Mouse (Mus musculus): ENCODE measurements around the gene Tns4. TPM values are rescaled to one million over a fixed set of nuclear protein-coding genes. Genes with fewer than 3 reads are reported as not detected.

Tns4 gene
- polyA plus RNA-seq, 1 experiment from 2014 or later = 2.5 TPM

Other genes with a start within 250 kb of the Tns4 start
- gene Wipf2, start 225.7 kb downstream of the Tns4 start, polyA plus RNA-seq (2018) = 11.1 to 18.1 TPM (median 11.5 TPM) in 3 replicates
- 0.70 to 13.4 TPM (median 2.2 TPM) in 3 replicates for gene Cdc6, start 181.5 kb downstream of the Tns4 start, polyA plus RNA-seq (2018)
- gene Rara, start 161.5 kb downstream of the Tns4 start, polyA plus RNA-seq (2018) = 13.3 to 17.5 TPM (median 13.4 TPM) in 3 replicates
- gene Gjd3, start 106.3 kb downstream of the Tns4 start, polyA plus RNA-seq (2018) = not detected in 3 replicates
- gene Top2a, start 65.1 kb downstream of the Tns4 start, polyA plus RNA-seq (2018) = 5.8 to 44.5 TPM (median 27.0 TPM) in 3 replicates
- gene Igfbp4, start 48.1 kb downstream of the Tns4 start, polyA plus RNA-seq (2018) = 50.8 to 246 TPM (median 226 TPM) in 3 replicates
- 0.98 to 2.3 TPM (median 1.1 TPM) in 3 replicates for gene Ccr7, start 65.8 kb upstream of the Tns4 start, polyA plus RNA-seq (2018)
- gene Smarce1, start 141.7 kb upstream of the Tns4 start, polyA plus RNA-seq (2018) = 54.8 to 118 TPM (median 76.8 TPM) in 3 replicates
- gene Krt222, start 154.8 kb upstream of the Tns4 start, polyA plus RNA-seq (2018) = not detected in 3 replicates
- not detected in 3 replicates for gene Krt24, start 196.0 kb upstream of the Tns4 start, polyA plus RNA-seq (2018)
- gene Krt25, start 233.6 kb upstream of the Tns4 start, polyA plus RNA-seq (2018) = not detected in 3 replicates
- not detected in 3 replicates for gene Krt26, start 248.7 kb upstream of the Tns4 start, polyA plus RNA-seq (2018)

All from macrophage (primary cell).